Mouse (Mus musculus) central nervous system, embryonic 11.5 days (tissue): Measurements from ENCODE around the gene Cby1. TPM values are rescaled to one million over a fixed set of nuclear protein-coding genes. Genes with fewer than 3 reads are reported as not detected.

Experiments
- polyA plus RNA-seq: library from polyadenylated mRNA; depleted of rRNA; stranded (reverse); fragments of >200 nt; gene quantifications from 2 replicates; pipeline ENCODE4 v1.2.3, GENCODE M21; 2012; rRNA removed

The Cby1 gene
- 27.0 and 38.6 TPM in 2 replicates for polyA plus RNA-seq

GRCm38 (mm10) chr15:79658531-79659375 is at the start of gene Cby1, which contains the start of gene Fam227a:
Cby1 (plus strand) TSS chr15:79659199.
Fam227a (minus strand) TSS chr15:79658956.

GRCm38 (mm10) chr15:79670249-79670971 is 11.4 kb downstream of the Cby1 start, which contains the start of gene Tomm22:
Tomm22 (plus strand) TSS chr15:79670861.

DNA sequence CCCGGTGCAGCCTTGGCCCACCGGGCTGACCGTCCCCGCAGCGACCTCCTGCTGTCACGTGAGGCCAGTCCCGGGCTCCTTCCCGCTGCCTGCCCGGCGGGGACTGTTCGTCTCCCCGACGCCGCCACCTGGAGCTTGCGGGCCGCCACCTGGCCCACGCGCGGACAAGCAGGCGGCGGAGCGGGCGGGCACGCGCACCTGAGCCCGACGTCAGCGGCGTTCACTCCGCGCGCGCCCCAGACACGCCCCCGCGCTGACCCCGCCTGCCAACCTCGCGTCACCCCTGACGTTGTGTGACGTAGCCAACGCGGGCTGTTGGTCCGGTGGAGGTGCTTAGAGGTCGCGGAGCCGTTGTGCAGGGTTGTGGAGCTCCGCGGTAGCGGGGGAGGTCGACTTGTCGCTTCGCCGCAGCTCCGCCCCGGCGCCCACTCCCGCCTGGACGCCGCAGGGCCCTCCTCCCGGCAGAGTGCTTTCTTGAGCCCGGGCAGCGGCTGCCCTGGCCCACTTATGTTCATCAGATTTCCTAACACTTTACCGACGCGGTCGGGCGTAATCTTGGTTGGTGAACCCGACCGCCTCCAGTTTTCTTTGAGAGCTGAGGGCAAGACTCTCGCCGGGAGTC is 28.8 kb downstream of the Cby1 start, which contains the start of gene Josd1:
TSS of gene Josd1 (minus strand) at position 274 of the 622 bp plus-strand sequence.

GRCm38 (mm10) chr15:79690426-79691022 is 31.5 kb downstream of the Cby1 start, which contains the start of gene Gtpbp1:
Gtpbp1 (plus strand) TSS chr15:79690845.

Other genes starting within 250 kb of the Cby1 start
- gene Csnk1e, start 203.6 kb upstream of the Cby1 start, polyA plus RNA-seq, result 274 and 275 TPM in 2 replicates
- 0.14 and 0.22 TPM in 2 replicates for gene Kcnj4, start 154.0 kb upstream of the Cby1 start, polyA plus RNA-seq
- 7.8 and 16.7 TPM in 2 replicates for gene Kdelr3, start 142.8 kb upstream of the Cby1 start, polyA plus RNA-seq
- gene Ddx17, start 112.5 kb upstream of the Cby1 start, polyA plus RNA-seq, result 569 and 772 TPM in 2 replicates
- gene Dmc1, start 54.1 kb upstream of the Cby1 start, polyA plus RNA-seq, result 4.3 and 7.7 TPM in 2 replicates
- gene Fam227a, start 243 bp upstream of the Cby1 start, polyA plus RNA-seq, result 16.5 and 17.2 TPM in 2 replicates
- gene Tomm22, start 11.7 kb downstream of the Cby1 start, polyA plus RNA-seq, result 104 and 127 TPM in 2 replicates
- 22.7 and 28.8 TPM in 2 replicates for gene Josd1, start 28.7 kb downstream of the Cby1 start, polyA plus RNA-seq
- gene Gtpbp1, start 31.6 kb downstream of the Cby1 start, polyA plus RNA-seq, result 35.4 and 43.7 TPM in 2 replicates
- 28.6 and 30.6 TPM in 2 replicates for gene Sun2, start 83.3 kb downstream of the Cby1 start, polyA plus RNA-seq
- gene Dnal4, start 118.7 kb downstream of the Cby1 start, polyA plus RNA-seq, result 52.9 and 62.5 TPM in 2 replicates
- 4.4 and 4.9 TPM in 2 replicates for gene Nptxr, start 145.6 kb downstream of the Cby1 start, polyA plus RNA-seq
- gene Npcd, start 175.0 kb downstream of the Cby1 start, polyA plus RNA-seq, result 0.46 TPM in 1 of 2 replicates, not detected in the other
- gene Cbx6, start 175.5 kb downstream of the Cby1 start, polyA plus RNA-seq, result 49.3 and 64.3 TPM in 2 replicates
- 7.8 and 8.0 TPM in 2 replicates for gene Apobec3, start 232.5 kb downstream of the Cby1 start, polyA plus RNA-seq